Mouse (Mus musculus): ENCODE results near the gene Apopt1. TPM values are rescaled to one million over a fixed set of nuclear protein-coding genes. Genes with fewer than 3 reads are reported as not detected.

The Apopt1 gene
- total RNA-seq, 2 experiments from 2014 or later: 51.3 to 60.9 TPM

DNA sequence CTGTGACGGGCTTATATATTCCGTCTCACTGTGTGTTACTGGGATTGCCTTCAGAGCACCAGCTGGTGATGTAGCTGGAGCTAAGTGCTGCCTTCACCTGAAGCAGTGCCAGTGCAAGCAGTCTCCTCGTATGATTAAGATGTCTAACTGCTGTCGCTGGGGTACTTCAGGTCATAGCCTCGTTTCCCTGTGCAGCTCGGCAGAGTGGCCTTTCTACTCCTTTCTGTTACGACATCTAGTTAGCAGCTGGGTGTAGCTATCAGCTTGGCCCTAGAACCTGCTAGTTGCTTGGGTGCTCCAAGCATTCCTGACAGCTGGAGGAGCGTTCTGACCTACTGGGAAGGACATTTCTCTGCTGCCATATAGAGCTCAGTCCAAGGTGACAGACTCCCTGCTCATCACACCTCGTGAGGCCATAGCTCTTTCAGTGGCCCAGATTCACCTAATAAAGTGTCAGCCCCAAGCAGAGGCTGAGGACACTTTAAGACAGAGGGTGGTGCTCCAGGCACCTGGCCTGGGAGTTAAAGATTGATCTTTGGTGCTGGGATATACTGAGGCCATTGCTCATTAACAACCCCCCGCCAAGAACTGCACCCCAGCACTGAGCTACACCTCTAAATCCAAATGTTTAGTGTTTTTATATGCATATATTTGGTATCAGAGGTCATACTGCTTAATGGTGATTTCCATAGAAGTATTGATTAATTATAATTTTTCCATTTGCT is 87.6 kb downstream of the Apopt1 start:
- no peak for ATAC-seq (replicated peaks; ENCODE audit: poor library complexity, severe bottlenecking)

DNA sequence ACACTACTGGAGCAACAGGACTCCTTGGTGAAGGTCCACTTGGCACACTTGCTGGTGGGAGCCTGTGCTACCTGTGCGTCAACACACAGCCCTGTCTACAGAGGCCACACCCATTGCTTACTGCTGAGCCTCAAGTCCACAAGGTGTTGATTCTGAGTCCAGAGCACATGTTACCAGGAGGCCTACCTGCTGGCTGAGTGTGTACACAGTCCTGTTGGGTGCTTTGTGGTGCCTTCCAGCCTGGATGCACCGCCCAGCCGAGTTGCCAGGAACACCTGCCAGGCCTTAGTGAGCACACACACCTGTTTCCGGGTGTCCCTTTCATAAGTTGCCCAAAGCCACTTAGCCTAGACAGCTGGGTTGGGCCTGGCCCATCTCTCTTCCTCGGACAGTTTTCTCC is 90.5 kb downstream of the Apopt1 start:
- ATAC-seq (replicated peaks; ENCODE audit: poor library complexity, severe bottlenecking): no peak

Other genes starting within 250 kb of the Apopt1 start
- not detected in 2 replicates for gene Gm266, start 227.4 kb upstream of the Apopt1 start, total RNA-seq (2014; fragmentation: Nextera tagmentation)
- not detected in 2 replicates for gene Gm266, start 227.4 kb upstream of the Apopt1 start, total RNA-seq (2017)
- 197 and 224 TPM in 2 replicates for gene Eif5, start 175.2 kb upstream of the Apopt1 start, total RNA-seq (2014; fragmentation: Nextera tagmentation)
- gene Eif5, start 175.2 kb upstream of the Apopt1 start, total RNA-seq (2017): 290 and 339 TPM in 2 replicates
- gene Mark3, start 138.7 kb upstream of the Apopt1 start, total RNA-seq (2014; fragmentation: Nextera tagmentation): 55.8 and 61.7 TPM in 2 replicates
- 61.3 and 71.8 TPM in 2 replicates for gene Mark3, start 138.7 kb upstream of the Apopt1 start, total RNA-seq (2017)
- gene Ckb, start 40.9 kb upstream of the Apopt1 start, total RNA-seq (2014; fragmentation: Nextera tagmentation): 4.2 TPM in 1 of 2 replicates, not detected in the other
- gene Ckb, start 40.9 kb upstream of the Apopt1 start, total RNA-seq (2017): 0.57 and 1.4 TPM in 2 replicates
- gene Trmt61a, start 35.2 kb upstream of the Apopt1 start, total RNA-seq (2014; fragmentation: Nextera tagmentation): 18.6 and 21.9 TPM in 2 replicates
- 10.0 and 10.1 TPM in 2 replicates for gene Trmt61a, start 35.2 kb upstream of the Apopt1 start, total RNA-seq (2017)
- gene Bag5, start within 50 bp of the Apopt1 start, total RNA-seq (2014; fragmentation: Nextera tagmentation): 28.0 and 32.0 TPM in 2 replicates
- 33.3 and 41.2 TPM in 2 replicates for gene Bag5, start within 50 bp of the Apopt1 start, total RNA-seq (2017)
- 45.3 and 48.2 TPM in 2 replicates for gene Klc1, start 45.6 kb downstream of the Apopt1 start, total RNA-seq (2014; fragmentation: Nextera tagmentation)
- gene Klc1, start 45.6 kb downstream of the Apopt1 start, total RNA-seq (2017): 26.7 and 42.1 TPM in 2 replicates
- gene Xrcc3, start 100.6 kb downstream of the Apopt1 start, total RNA-seq (2014; fragmentation: Nextera tagmentation): 16.7 and 31.1 TPM in 2 replicates
- gene Xrcc3, start 100.6 kb downstream of the Apopt1 start, total RNA-seq (2017): 6.8 and 8.6 TPM in 2 replicates
- gene Zfyve21, start 100.9 kb downstream of the Apopt1 start, total RNA-seq (2014; fragmentation: Nextera tagmentation): 14.0 and 19.5 TPM in 2 replicates
- 5.3 and 6.2 TPM in 2 replicates for gene Zfyve21, start 100.9 kb downstream of the Apopt1 start, total RNA-seq (2017)
- 11.2 and 11.4 TPM in 2 replicates for gene Ppp1r13b, start 194.8 kb downstream of the Apopt1 start, total RNA-seq (2014; fragmentation: Nextera tagmentation)
- gene Ppp1r13b, start 194.8 kb downstream of the Apopt1 start, total RNA-seq (2017): 2.9 and 4.7 TPM in 2 replicates